Mouse (Mus musculus) ES-Bruce4 (cell line): ENCODE measurements around the gene Muc13.

Source experiments
- CTCF ChIP-seq: IDR thresholded peaks from one replicate; pipeline ENCODE4 v1.8.1; 2011; ENCODE audit warnings: low read depth, low read length
- EP300 ChIP-seq: IDR thresholded peaks from 2 replicates; pipeline ENCODE4 v1.6.1; 2011; ENCODE audit warnings: low read depth, low read length; ENCODE audit not compliant: insufficient read depth

GRCm38 (mm10) chr16:33796756-33797155 lies 2.9 kb downstream of the Muc13 start:
- no peak for TF ChIP-seq CTCF
- TF ChIP-seq EP300: no peak
